11 mouse cellular contexts compared by ENCODE assay signal in the genomic region with DNA sequence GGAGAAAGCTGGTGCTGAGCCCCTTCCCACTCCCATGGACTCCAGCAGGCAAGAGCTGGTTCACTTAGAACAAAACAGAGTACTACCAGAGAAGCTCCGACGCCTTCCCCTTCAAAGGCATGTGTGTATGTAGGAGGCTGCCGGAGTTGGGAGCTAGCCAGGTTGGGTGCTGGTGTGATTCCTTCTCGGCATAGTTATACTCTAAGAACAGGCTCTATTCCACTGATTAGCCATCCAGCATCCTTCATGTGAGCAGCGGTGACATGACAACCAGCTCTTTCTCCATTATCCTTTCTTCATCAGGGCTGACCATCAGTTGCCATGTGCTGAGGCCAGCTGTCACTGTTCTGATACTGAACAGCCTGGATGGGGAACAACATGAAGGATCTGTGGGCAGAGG. TPM values are rescaled to one million over a fixed set of nuclear protein-coding genes. Genes with fewer than 3 reads are reported as not detected.
DNase-seq lines count a peak whose midpoint lies in the region; ATAC-seq and TF ChIP-seq lines count a peak whose summit lies in the region.
"Had no signal": no experiment of that assay in that cellular context is flagged by ENCODE, and none has a peak within 500 bp of the region (broad histone marks: within the 10 kb centered on the region; RNA-seq: fewer than 3 reads in every experiment).

No protein-coding gene starts in this region.

- intact Hi-C loops in left cerebral cortex, postnatal 10 days (cut with DNase I) = no loop called here
- intact Hi-C loops in gastrocnemius, postnatal 14 days (cut with DNase I; ENCODE audit: low total_unique reads) = no loop called here

- H3K4me1 ChIP-seq in forebrain, postnatal 0 days (ENCODE audit: insufficient read depth) = peaks cover 8% of the 10 kb centered on the region
- H3K4me1 ChIP-seq in forebrain, embryonic 13.5 days = peaks cover 31% of the 10 kb centered on the region
- peaks cover 33% of the 10 kb centered on the region for H3K4me1 ChIP-seq in lung, embryonic 16.5 days (replicated peaks; ENCODE audit: control insufficient read depth, insufficient read depth, low read length)
- peaks cover 15% of the 10 kb centered on the region; the same call in 1 of the 2 replicates for H3K4me1 ChIP-seq in stomach, postnatal 0 days (replicated peaks; ENCODE audit: control insufficient read depth, insufficient read depth)

- H3K27ac ChIP-seq in forebrain, postnatal 0 days (ENCODE audit: low read depth, low read length) = no peak overlapping the region
- no peak overlapping the region for H3K27ac ChIP-seq in forebrain, embryonic 13.5 days
- H3K27ac ChIP-seq in lung, embryonic 16.5 days (ENCODE audit: low read length) = peak overlapping the region; percentile 33
- peak overlapping the region; percentile 13; the same call in 1 of the 2 replicates for H3K27ac ChIP-seq in stomach, postnatal 0 days (replicated peaks)

- no peak; the same call in 1 of the 2 replicates for ATAC-seq in forebrain, postnatal 0 days
- ATAC-seq in forebrain, embryonic 13.5 days = no peak
- no peak for ATAC-seq in lung, embryonic 16.5 days (ENCODE audit: low read depth)
- ATAC-seq in stomach, postnatal 0 days (ENCODE audit: low FRiP score, low TSS enrichment) = no peak

- no peaks in the 10 kb centered on the region for H3K9me3 ChIP-seq in forebrain, postnatal 0 days (ENCODE audit: low read length)
- H3K9me3 ChIP-seq in forebrain, embryonic 13.5 days (replicated peaks) = no peaks in the 10 kb centered on the region
- H3K9me3 ChIP-seq in lung, embryonic 16.5 days (ENCODE audit: control insufficient read depth, low read length) = no peaks in the 10 kb centered on the region
- no peaks in the 10 kb centered on the region for H3K9me3 ChIP-seq in stomach, postnatal 0 days (ENCODE audit: control insufficient read depth, low read length)

- peak; percentile 59 for DNase-seq in forebrain, postnatal 0 days
- DNase-seq in lung, postnatal 36 days = no peak
- DNase-seq in left cerebral cortex, postnatal 10 days (ENCODE audit: extremely low spot score in 1 of 2, low spot score in 2 of 2) = peak; percentile 67 to 70
- DNase-seq in stomach, postnatal 0 days (ENCODE audit: low spot score) = no peak
- DNase-seq in gastrocnemius, postnatal 10 days = no peak
- DNase-seq in gastrocnemius, postnatal 14 days = no peak
- DNase-seq: thymus, postnatal 25 days had no signal

- H3K4me3 ChIP-seq in forebrain, postnatal 0 days (ENCODE audit: low read depth, low read length) = no peak overlapping the region
- H3K4me3 ChIP-seq in forebrain, embryonic 13.5 days = no peak overlapping the region
- H3K4me3 ChIP-seq in lung, embryonic 16.5 days (ENCODE audit: low read length) = no peak overlapping the region
- H3K4me3 ChIP-seq in stomach, postnatal 0 days (ENCODE audit: low read depth, low read length) = no peak overlapping the region

- 45% methylated on average over 5 of the region's 5 CpGs for WGBS in forebrain, postnatal 0 days
- 81% methylated on average over 5 of the region's 5 CpGs for WGBS in forebrain, embryonic 13.5 days
- 47% methylated on average over 5 of the region's 5 CpGs for WGBS in lung, embryonic 16.5 days
- 40% methylated on average over 5 of the region's 5 CpGs for WGBS in stomach, postnatal 0 days

- H3K9ac ChIP-seq in forebrain, postnatal 0 days = no peak overlapping the region
- no peak overlapping the region for H3K9ac ChIP-seq in forebrain, embryonic 13.5 days
- no peak overlapping the region for H3K9ac ChIP-seq in lung, embryonic 16.5 days (ENCODE audit: low read length)
- no peak overlapping the region for H3K9ac ChIP-seq in stomach, postnatal 0 days (ENCODE audit: low read length)

- no peak for TF ChIP-seq CTCF in forebrain, postnatal 0 days (IDR thresholded peaks at IDR 0.05; ENCODE audit: low read depth)
- no peak for TF ChIP-seq CTCF in stomach, postnatal 0 days (IDR thresholded peaks at IDR 0.05; ENCODE audit: low read depth)

- H3K4me2 ChIP-seq in forebrain, postnatal 0 days (ENCODE audit: low read depth) = no peak overlapping the region
- H3K4me2 ChIP-seq in forebrain, embryonic 13.5 days = no peak overlapping the region
- no peak overlapping the region for H3K4me2 ChIP-seq in lung, embryonic 16.5 days (ENCODE audit: low read depth, low read length)
- H3K4me2 ChIP-seq in stomach, postnatal 0 days (replicated peaks; ENCODE audit: low read depth) = no peak overlapping the region

- H3K36me3 ChIP-seq in forebrain, postnatal 0 days (ENCODE audit: insufficient read depth) = no peaks in the 10 kb centered on the region
- no peaks in the 10 kb centered on the region for H3K36me3 ChIP-seq in forebrain, embryonic 13.5 days (ENCODE audit: poor library complexity, severe bottlenecking)
- H3K36me3 ChIP-seq in lung, embryonic 16.5 days (ENCODE audit: control insufficient read depth, insufficient read depth, low read length) = peaks cover 3% of the 10 kb centered on the region; the same call in 1 of the 2 replicates
- H3K36me3 ChIP-seq in stomach, postnatal 0 days (ENCODE audit: control insufficient read depth, insufficient read depth, low read length) = no peaks in the 10 kb centered on the region; the same call in 1 of the 2 replicates
- H3K36me3 ChIP-seq: G1E had no signal

- H3K27me3 ChIP-seq in forebrain, postnatal 0 days (ENCODE audit: insufficient read depth, low read length) = no peaks in the 10 kb centered on the region
- H3K27me3 ChIP-seq in forebrain, embryonic 13.5 days = no peaks in the 10 kb centered on the region
- H3K27me3 ChIP-seq in lung, embryonic 16.5 days (ENCODE audit: control insufficient read depth, insufficient read depth, low read depth, low read length) = no peaks in the 10 kb centered on the region
- H3K27me3 ChIP-seq in stomach, postnatal 0 days (ENCODE audit: control insufficient read depth, insufficient read depth, low read length) = no peaks in the 10 kb centered on the region

- no peak for TF ChIP-seq EP300 in stomach, postnatal 0 days (optimal IDR thresholded peaks at IDR 0.05)

RNA-seq across cellular contexts. Expression of a gene that starts 23.6 kb away (rescaled TPM):
- total RNA-seq in forebrain, postnatal 0 days (2014; rRNA removed) = 4.3 and 5.4 TPM in 2 replicates
- polyA plus RNA-seq in forebrain, postnatal 0 days (2015; fragmentation: Nextera tagmentation; extraction: Ambion mirVana) = 5.6 and 6.3 TPM in 2 replicates
- 4.5 and 4.7 TPM in 2 replicates for polyA plus RNA-seq in forebrain, embryonic 13.5 days (2015; fragmentation: Nextera tagmentation; extraction: Ambion mirVana)
- polyA plus RNA-seq in lung, embryonic 16.5 days (2015; fragmentation: Nextera tagmentation; extraction: Ambion mirVana) = 14.8 and 16.8 TPM in 2 replicates
- total RNA-seq in left cerebral cortex, postnatal 10 days (2021) = 10 to 100 TPM in 1 of 2 experiments, 1 to 10 TPM in 1; 8.5 to 11.0 TPM
- 16.0 and 17.2 TPM in 2 replicates for polyA plus RNA-seq in stomach, postnatal 0 days (2015; fragmentation: Nextera tagmentation; extraction: Ambion mirVana)
- total RNA-seq in gastrocnemius, postnatal 10 days (2021) = 1 to 10 TPM; 3.5 to 5.2 TPM
- total RNA-seq in gastrocnemius, postnatal 14 days (2021) = 1 to 10 TPM; 1.5 to 3.0 TPM

RNA-seq across cellular contexts. Expression of a gene that starts 58.8 kb away (rescaled TPM):
- 26.3 and 30.7 TPM in 2 replicates for total RNA-seq in forebrain, postnatal 0 days (2014; rRNA removed)
- polyA plus RNA-seq in forebrain, postnatal 0 days (2015; fragmentation: Nextera tagmentation; extraction: Ambion mirVana) = 1.7 and 2.8 TPM in 2 replicates
- polyA plus RNA-seq in forebrain, embryonic 13.5 days (2015; fragmentation: Nextera tagmentation; extraction: Ambion mirVana) = 0.50 and 0.89 TPM in 2 replicates
- polyA plus RNA-seq in lung, embryonic 16.5 days (2015; fragmentation: Nextera tagmentation; extraction: Ambion mirVana) = 0.18 TPM in 1 of 2 replicates, not detected in the other
- total RNA-seq in left cerebral cortex, postnatal 10 days (2021) = 100 to 1,000 TPM in 1 of 2 experiments, 10 to 100 TPM in 1; 95.7 to 101 TPM
- polyA plus RNA-seq in stomach, postnatal 0 days (2015; fragmentation: Nextera tagmentation; extraction: Ambion mirVana) = 0.11 TPM in 1 of 2 replicates, not detected in the other
- total RNA-seq in gastrocnemius, postnatal 10 days (2021) = 1 to 10 TPM; 1.6 TPM
- total RNA-seq in gastrocnemius, postnatal 14 days (2021) = 1 to 10 TPM; 1.2 to 1.4 TPM
- total RNA-seq: G1E had no signal
- polyA plus RNA-seq: G1E; liver, embryonic 16.5 days had no signal

RNA-seq across cellular contexts. Expression of a gene that starts 59.1 kb away (rescaled TPM):
- 2.5 and 8.1 TPM in 2 replicates for total RNA-seq in forebrain, postnatal 0 days (2014; rRNA removed)
- polyA plus RNA-seq in forebrain, postnatal 0 days (2015; fragmentation: Nextera tagmentation; extraction: Ambion mirVana) = 4.2 and 5.1 TPM in 2 replicates
- polyA plus RNA-seq in forebrain, embryonic 13.5 days (2015; fragmentation: Nextera tagmentation; extraction: Ambion mirVana) = 3.6 and 3.7 TPM in 2 replicates
- polyA plus RNA-seq in lung, embryonic 16.5 days (2015; fragmentation: Nextera tagmentation; extraction: Ambion mirVana) = 3.3 and 4.3 TPM in 2 replicates
- 1 to 10 TPM; 4.6 to 5.0 TPM for total RNA-seq in left cerebral cortex, postnatal 10 days (2021)
- polyA plus RNA-seq in stomach, postnatal 0 days (2015; fragmentation: Nextera tagmentation; extraction: Ambion mirVana) = 3.6 and 5.1 TPM in 2 replicates
- total RNA-seq in gastrocnemius, postnatal 10 days (2021) = 1 to 10 TPM; 2.9 to 4.2 TPM
- 1 to 10 TPM; 2.4 to 2.7 TPM for total RNA-seq in gastrocnemius, postnatal 14 days (2021)
- polyA plus RNA-seq: G1E had no signal

Comparison
In these comparisons a context has a peak if more than half of its experiments do, and no peak if none do; other contexts are left out.
1. DNase-seq: peak in forebrain, postnatal 0 days (single experiment) and left cerebral cortex, postnatal 10 days (2 of 2); none in lung, postnatal 36 days (single experiment), stomach, postnatal 0 days (single experiment), gastrocnemius, postnatal 10 days (single experiment) and gastrocnemius, postnatal 14 days (single experiment).
2. H3K27ac ChIP-seq: peak in lung, embryonic 16.5 days (single experiment) and stomach, postnatal 0 days (single experiment); none in forebrain, postnatal 0 days (single experiment) and forebrain, embryonic 13.5 days (single experiment).
3. RNA of a gene that starts 58.8 kb away (total RNA-seq): 95.7 to 101 TPM in left cerebral cortex, postnatal 10 days and 26.3 to 30.7 TPM in forebrain, postnatal 0 days; 1.6 TPM in gastrocnemius, postnatal 10 days and 1.2 to 1.4 TPM in gastrocnemius, postnatal 14 days; every median in the first group is over 10 times any median in the second.